Mouse (Mus musculus) embryonic facial prominence, embryonic 10.5 days (tissue): ENCODE measurements around the gene Lgi2. TPM values are rescaled to one million over a fixed set of nuclear protein-coding genes. Genes with fewer than 3 reads are reported as not detected.

Experiments
- DNase-seq: peaks from one replicate; pipeline ENCODE4 v3.0.0-alpha.2; 2017; ENCODE audit warnings: low spot score
- H3K27ac ChIP-seq: fragments of 300-500 bp; sonication (generic); replicated peaks from 2 replicates; pipeline ENCODE4 v1.5.1; 2016; ENCODE audit warnings: mild to moderate bottlenecking
- H3K27me3 ChIP-seq: fragments of 300-500 bp; sonication (generic); replicated peaks from 2 replicates; pipeline ENCODE4 v1.6.1; 2016; ENCODE audit warnings: low read depth, mild to moderate bottlenecking; ENCODE audit not compliant: poor library complexity, severe bottlenecking
- H3K36me3 ChIP-seq: fragments of 300-500 bp; sonication (generic); replicated peaks from 2 replicates; pipeline ENCODE4 v1.6.1; 2016; ENCODE audit warnings: mild to moderate bottlenecking, moderate library complexity
- H3K4me1 ChIP-seq: fragments of 300-500 bp; sonication (generic); 2 replicates; pipeline ENCODE4 v1.6.1; 2016
- H3K4me3 ChIP-seq: fragments of 300-500 bp; sonication (generic); 2 replicates; pipeline ENCODE4 v1.5.1; 2016; ENCODE audit warnings: mild to moderate bottlenecking, moderate library complexity
- H3K9me3 ChIP-seq: fragments of 300-500 bp; sonication (generic); 2 replicates; pipeline ENCODE4 v1.6.1; 2016; ENCODE audit warnings: mild to moderate bottlenecking
- WGBS: fragments of 180-500 bp; shearing (Covaris S2); methylation state at CpG from one replicate; pipeline ENCODE4 v1.1.7; 2016; 5-methylcytosine and 5-hydroxymethylcytosine counted together
- polyA plus RNA-seq: library from polyadenylated mRNA; unstranded; fragments of >200 nt; fragmentation: Nextera tagmentation; extraction: Ambion mirVana; gene quantifications from 2 replicates; pipeline ENCODE4 v1.2.1, GENCODE M21; 2016

Gene Lgi2
- polyA plus RNA-seq, 1 experiment from 2014 or later: 1.7 TPM

DNA sequence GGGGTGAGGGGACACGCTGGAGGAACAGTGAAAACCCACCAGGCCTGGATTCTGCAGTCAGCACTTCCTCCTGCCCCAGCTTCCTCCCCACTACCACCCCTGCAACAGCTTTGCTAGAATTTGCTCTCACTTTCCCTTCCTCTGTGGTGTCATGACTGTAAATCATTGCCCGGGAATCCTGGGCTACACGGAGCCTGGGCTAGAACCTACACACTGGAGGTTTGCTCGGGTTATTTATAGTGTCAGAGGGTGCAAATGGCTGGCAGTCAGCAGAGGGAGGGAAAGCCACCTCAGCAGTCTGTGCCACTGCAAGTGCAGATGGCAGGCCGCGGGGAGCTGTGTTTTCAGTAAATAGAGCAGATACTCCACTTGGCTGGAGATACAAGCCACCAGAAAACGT lies 37.7 kb downstream of the Lgi2 start:
- Histone ChIP-seq H3K27ac (no peak overlapping the region), H3K9me3 (no peaks in the 10 kb centered on the region), H3K36me3 (no peaks in the 10 kb centered on the region), H3K4me1 (no peaks in the 10 kb centered on the region), H3K4me3 (no peak overlapping the region), H3K27me3 (no peaks in the 10 kb centered on the region)
- WGBS: 64% methylated on average over 7 of the region's 7 CpGs
- DNase-seq: no peak

GRCm38 (mm10) chr5:52526324-52526986 lies 39.8 kb downstream of the Lgi2 start:
- Histone ChIP-seq H3K9me3 (no peaks in the 10 kb centered on the region), H3K27ac (no peak overlapping the region), H3K4me1 (no peaks in the 10 kb centered on the region), H3K36me3 (no peaks in the 10 kb centered on the region), H3K27me3 (no peaks in the 10 kb centered on the region), H3K4me3 (no peak overlapping the region)
- DNase-seq: no peak
- 89% methylated on average over 8 of the region's 8 CpGs for WGBS

DNA sequence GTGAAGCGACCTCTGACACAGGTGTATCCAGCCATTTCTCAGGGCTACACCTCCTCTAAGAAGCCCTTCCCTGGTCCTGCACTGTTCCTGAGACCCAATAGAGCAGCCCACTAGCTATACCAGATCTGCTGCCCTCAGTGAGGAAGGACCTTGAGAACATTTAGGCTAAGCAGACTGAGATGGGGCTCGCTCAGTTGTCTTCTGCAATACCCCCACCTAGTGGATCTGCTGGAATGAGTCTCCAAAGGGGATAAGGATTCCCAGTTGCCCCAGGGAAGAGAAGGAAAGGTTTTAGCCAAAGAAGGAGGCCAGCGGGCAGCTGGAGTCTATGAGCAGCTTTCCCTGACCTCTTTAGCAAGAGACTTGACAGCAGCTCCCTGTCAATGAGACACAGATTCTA lies 42.1 kb downstream of the Lgi2 start:
- Histone ChIP-seq H3K9me3 (peaks cover 5% of the 10 kb centered on the region; the same call in 1 of the 2 replicates), H3K4me1 (no peaks in the 10 kb centered on the region), H3K27me3 (no peaks in the 10 kb centered on the region), H3K36me3 (no peaks in the 10 kb centered on the region), H3K27ac (no peak overlapping the region), H3K4me3 (no peak overlapping the region)
- 49% methylated on average over 3 of the region's 3 CpGs for WGBS
- DNase-seq: peak; percentile 25

GRCm38 (mm10) chr5:52519921-52520320 lies 46.3 kb downstream of the Lgi2 start:
- no peaks in the 10 kb centered on the region for H3K36me3 ChIP-seq
- H3K4me1 ChIP-seq: peaks cover 6% of the 10 kb centered on the region; the same call in 1 of the 2 replicates
- no peak overlapping the region for H3K27ac ChIP-seq
- WGBS: 79% methylated on average over 2 of the region's 2 CpGs
- no peak for DNase-seq
- peaks cover 25% of the 10 kb centered on the region for H3K27me3 ChIP-seq
- H3K4me3 ChIP-seq: no peak overlapping the region
- peaks cover 7% of the 10 kb centered on the region; the same call in 1 of the 2 replicates for H3K9me3 ChIP-seq

DNA sequence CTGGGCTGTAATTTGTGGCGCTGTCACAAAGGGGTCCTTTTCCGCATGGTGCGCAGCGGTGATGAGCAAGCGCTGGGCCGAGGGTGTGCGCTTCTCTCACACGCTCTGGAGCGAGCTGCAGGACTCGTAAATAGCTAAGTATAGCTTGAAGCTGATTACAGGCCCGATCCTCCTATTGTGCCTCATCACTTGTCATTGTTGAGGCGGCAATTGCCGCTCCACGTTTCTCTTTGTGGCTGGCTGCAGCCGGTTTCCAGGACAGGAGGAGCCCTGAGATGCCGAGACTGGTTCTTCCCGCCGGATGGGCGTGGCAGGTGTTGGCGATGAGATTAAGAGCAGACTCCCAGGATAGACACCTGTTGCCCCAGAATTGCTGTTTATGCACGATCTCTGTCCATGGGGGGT lies 50.2 kb downstream of the Lgi2 start:
- 16% methylated on average over 21 of the region's 21 CpGs for WGBS
- H3K27me3 ChIP-seq: peaks cover 25% of the 10 kb centered on the region
- peaks cover 6% of the 10 kb centered on the region; the same call in 1 of the 2 replicates for H3K4me1 ChIP-seq
- peak; percentile 32 for DNase-seq
- H3K9me3 ChIP-seq: peaks cover 7% of the 10 kb centered on the region; the same call in 1 of the 2 replicates
- H3K27ac ChIP-seq: 0 out of 2 replicates have a peak overlapping the region, but pooled peaks have one; percentile 16
- no peaks in the 10 kb centered on the region for H3K36me3 ChIP-seq
- peak overlapping the region; percentile 50 for H3K4me3 ChIP-seq

- Histone ChIP-seq H3K27me3 (peaks cover 25% of the 10 kb centered on the region), H3K9me3 (peaks cover 7% of the 10 kb centered on the region; the same call in 1 of the 2 replicates), H3K27ac (peak overlapping the region; percentile 16; the same call in 1 of the 2 replicates), H3K36me3 (no peaks in the 10 kb centered on the region), H3K4me3 (peak overlapping the region; percentile 50), H3K4me1 (peaks cover 6% of the 10 kb centered on the region; the same call in 1 of the 2 replicates)
- WGBS: 21% methylated on average over 22 of the region's 22 CpGs
- peak; percentile 77 for DNase-seq
Measured at GRCm38 (mm10) chr5:52515246-52516021, 50.8 kb downstream of the Lgi2 start.

- peaks cover 8% of the 10 kb centered on the region for H3K27me3 ChIP-seq
- no peaks in the 10 kb centered on the region for H3K9me3 ChIP-seq
- no peak for DNase-seq
- H3K4me3 ChIP-seq: no peak overlapping the region
- H3K27ac ChIP-seq: no peak overlapping the region
- 78% methylated on average over 3 of the region's 3 CpGs for WGBS
- H3K36me3 ChIP-seq: no peaks in the 10 kb centered on the region
- peaks cover 4% of the 10 kb centered on the region; the same call in 1 of the 2 replicates for H3K4me1 ChIP-seq
Measured at GRCm38 (mm10) chr5:52511089-52511488, 55.2 kb downstream of the Lgi2 start.

DNA sequence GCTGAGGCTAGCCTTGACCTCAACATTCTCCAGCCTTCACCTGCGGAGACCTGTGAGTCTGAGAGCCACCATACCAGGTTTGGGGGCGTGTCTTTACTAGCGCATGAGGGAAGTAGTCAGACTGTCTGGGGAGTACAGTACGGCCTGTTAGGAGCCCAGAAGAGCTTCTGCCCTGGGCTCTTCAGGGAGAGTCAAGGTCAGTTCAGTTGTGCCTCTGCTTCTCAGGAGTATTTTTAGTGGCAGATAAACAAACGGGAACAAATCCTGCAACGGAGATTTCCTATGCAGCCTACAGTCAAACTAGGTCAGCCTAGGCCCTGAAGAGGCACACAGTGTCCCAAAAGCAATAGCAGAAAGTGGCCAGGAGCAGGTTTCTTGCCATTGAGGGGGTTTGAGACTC lies 56.8 kb downstream of the Lgi2 start:
- no peaks in the 10 kb centered on the region for H3K4me1 ChIP-seq
- no peak overlapping the region for H3K27ac ChIP-seq
- no peak overlapping the region for H3K4me3 ChIP-seq
- H3K9me3 ChIP-seq: no peaks in the 10 kb centered on the region
- no peaks in the 10 kb centered on the region for H3K27me3 ChIP-seq
- no peaks in the 10 kb centered on the region for H3K36me3 ChIP-seq
- no peak for DNase-seq
- WGBS: 86% methylated on average over 6 of the region's 6 CpGs

DNA sequence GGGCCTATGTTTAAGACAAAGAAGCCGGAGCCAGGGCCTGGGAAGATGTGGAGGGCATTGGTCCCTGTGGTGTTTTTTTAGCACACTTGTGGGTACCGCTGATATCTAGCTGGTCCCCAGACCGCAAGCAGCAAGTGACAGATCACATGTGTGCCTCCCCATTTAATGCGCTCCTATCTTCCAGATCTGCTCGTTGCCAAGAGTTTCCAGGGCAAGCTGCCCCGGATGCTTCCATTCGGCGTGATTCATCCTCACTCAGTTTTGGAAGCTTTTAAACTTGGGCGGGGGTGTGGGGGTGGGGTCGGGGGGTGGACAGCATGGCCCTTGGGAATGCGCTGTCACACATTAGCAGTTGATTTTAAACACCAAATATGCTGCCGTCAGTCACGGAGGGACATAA lies 61.6 kb downstream of the Lgi2 start:
- Histone ChIP-seq H3K27ac (no peak overlapping the region), H3K4me1 (no peaks in the 10 kb centered on the region), H3K27me3 (no peaks in the 10 kb centered on the region), H3K36me3 (no peaks in the 10 kb centered on the region), H3K4me3 (no peak overlapping the region), H3K9me3 (no peaks in the 10 kb centered on the region)
- 90% methylated on average over 13 of the region's 13 CpGs for WGBS
- DNase-seq: no peak

DNA sequence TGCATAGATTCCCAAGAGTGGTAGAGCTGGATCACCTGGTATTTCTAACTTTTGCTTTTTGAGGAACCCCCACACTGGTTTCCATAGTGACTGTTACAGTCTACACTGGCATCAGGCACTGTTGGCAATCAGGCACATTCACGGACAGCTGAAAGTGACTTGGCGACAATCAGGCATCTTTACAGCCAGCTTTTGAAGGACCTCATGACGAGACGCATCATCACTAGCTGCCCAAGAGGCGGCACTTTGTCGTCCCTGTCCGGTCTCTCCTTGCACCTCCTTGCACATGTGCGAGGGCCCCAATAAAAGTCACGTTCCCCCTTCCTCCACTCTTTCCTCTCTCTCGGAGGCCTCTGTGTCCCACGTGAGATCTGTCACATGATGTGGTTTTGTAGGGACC lies 62.1 kb downstream of the Lgi2 start:
- Histone ChIP-seq H3K27me3 (no peaks in the 10 kb centered on the region), H3K4me1 (no peaks in the 10 kb centered on the region), H3K9me3 (no peaks in the 10 kb centered on the region), H3K36me3 (no peaks in the 10 kb centered on the region), H3K27ac (no peak overlapping the region), H3K4me3 (no peak overlapping the region)
- WGBS: 91% methylated on average over 11 of the region's 11 CpGs
- no peak for DNase-seq

GRCm38 (mm10) chr5:52495671-52496070 lies 70.6 kb downstream of the Lgi2 start:
- no peak overlapping the region for H3K27ac ChIP-seq
- no peak for DNase-seq
- no peaks in the 10 kb centered on the region for H3K4me1 ChIP-seq
- H3K27me3 ChIP-seq: no peaks in the 10 kb centered on the region
- no peaks in the 10 kb centered on the region for H3K9me3 ChIP-seq
- WGBS: 68% methylated on average over 14 of the region's 14 CpGs
- H3K4me3 ChIP-seq: no peak overlapping the region
- H3K36me3 ChIP-seq: no peaks in the 10 kb centered on the region

GRCm38 (mm10) chr5:52491496-52491895 lies 74.8 kb downstream of the Lgi2 start:
- Histone ChIP-seq H3K27ac (no peak overlapping the region), H3K36me3 (no peaks in the 10 kb centered on the region), H3K4me3 (no peak overlapping the region), H3K27me3 (no peaks in the 10 kb centered on the region), H3K9me3 (no peaks in the 10 kb centered on the region), H3K4me1 (no peaks in the 10 kb centered on the region)
- 86% methylated on average over 6 of the region's 6 CpGs for WGBS
- no peak for DNase-seq
